Mouse (Mus musculus): ENCODE data around the gene Adcy6. TPM values are rescaled to one million over a fixed set of nuclear protein-coding genes. Genes with fewer than 3 reads are reported as not detected.

Adcy6 gene
- polyA plus RNA-seq, 1 experiment from 2014 or later: 9.9 TPM

DNA sequence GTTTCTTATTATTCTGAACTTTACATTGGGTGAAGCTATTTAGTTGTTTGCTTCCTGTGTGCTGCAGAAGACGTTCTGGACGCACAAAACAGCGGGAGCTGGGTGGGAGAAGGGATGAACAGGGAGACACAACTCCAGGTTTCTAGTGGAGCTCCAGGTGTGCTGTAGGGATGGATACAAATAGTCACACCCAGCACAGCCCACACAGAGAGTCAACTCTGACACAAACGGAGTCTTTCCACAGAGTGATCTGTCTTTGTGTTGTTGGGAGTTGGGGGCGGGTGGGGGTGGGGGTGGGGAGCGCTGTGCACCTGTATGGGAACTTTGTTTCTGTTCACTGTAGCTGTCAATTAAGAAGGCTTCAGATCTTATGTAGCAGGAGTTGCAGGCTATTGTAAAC, 12.8 kb upstream of the Adcy6 start:
- Histone ChIP-seq H3K27me3 (ENCODE audit: control insufficient read depth, insufficient read depth, low read depth, low read length) (no peaks in the 10 kb centered on the region), H3K9me3 (replicated peaks; ENCODE audit: control insufficient read depth, low read length, poor library complexity, severe bottlenecking) (no peaks in the 10 kb centered on the region; the same call in 1 of the 2 replicates), H3K4me1 (ENCODE audit: control insufficient read depth, insufficient read depth, low read length) (no peaks in the 10 kb centered on the region), H3K36me3 (ENCODE audit: control insufficient read depth, insufficient read depth, low read length) (no peaks in the 10 kb centered on the region), H3K9ac (ENCODE audit: low read depth, low read length) (no peak overlapping the region), H3K27ac (ENCODE audit: low read length) (no peak overlapping the region), H3K4me3 (ENCODE audit: low read depth, low read length) (no peak overlapping the region), H3K4me2 (ENCODE audit: low read length) (no peak overlapping the region)
- no peak for ATAC-seq
- WGBS: 29% methylated on average over 6 of the region's 6 CpGs

DNA sequence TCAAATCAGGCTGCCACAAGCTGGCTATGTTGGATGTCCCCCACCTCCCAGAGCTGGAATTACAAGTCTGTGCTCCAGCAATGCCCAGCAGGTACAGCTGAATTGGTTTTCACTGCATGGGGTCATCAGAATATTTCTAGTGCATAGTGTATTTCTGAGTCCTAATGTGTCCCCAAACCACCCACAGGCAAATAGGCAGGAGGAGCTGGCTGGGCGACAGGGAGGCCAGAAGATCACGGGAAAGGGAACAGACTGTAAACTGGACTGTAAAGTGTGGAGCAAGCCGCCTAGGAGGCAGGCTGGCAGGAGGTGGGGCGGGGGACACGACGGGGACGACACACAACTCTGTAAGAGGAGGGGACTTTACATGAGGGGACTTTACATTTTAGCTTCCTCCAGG, 12.3 kb upstream of the Adcy6 start:
- Histone ChIP-seq H3K4me2 (ENCODE audit: low read length) (no peak overlapping the region), H3K27me3 (ENCODE audit: control insufficient read depth, insufficient read depth, low read depth, low read length) (no peaks in the 10 kb centered on the region), H3K4me3 (ENCODE audit: low read depth, low read length) (no peak overlapping the region), H3K9me3 (replicated peaks; ENCODE audit: control insufficient read depth, low read length, poor library complexity, severe bottlenecking) (no peaks in the 10 kb centered on the region; the same call in 1 of the 2 replicates), H3K36me3 (ENCODE audit: control insufficient read depth, insufficient read depth, low read length) (no peaks in the 10 kb centered on the region), H3K27ac (ENCODE audit: low read length) (no peak overlapping the region), H3K9ac (ENCODE audit: low read depth, low read length) (no peak overlapping the region), H3K4me1 (ENCODE audit: control insufficient read depth, insufficient read depth, low read length) (no peaks in the 10 kb centered on the region)
- ATAC-seq: no peak
- WGBS: 6% methylated on average over 7 of the region's 7 CpGs

DNA sequence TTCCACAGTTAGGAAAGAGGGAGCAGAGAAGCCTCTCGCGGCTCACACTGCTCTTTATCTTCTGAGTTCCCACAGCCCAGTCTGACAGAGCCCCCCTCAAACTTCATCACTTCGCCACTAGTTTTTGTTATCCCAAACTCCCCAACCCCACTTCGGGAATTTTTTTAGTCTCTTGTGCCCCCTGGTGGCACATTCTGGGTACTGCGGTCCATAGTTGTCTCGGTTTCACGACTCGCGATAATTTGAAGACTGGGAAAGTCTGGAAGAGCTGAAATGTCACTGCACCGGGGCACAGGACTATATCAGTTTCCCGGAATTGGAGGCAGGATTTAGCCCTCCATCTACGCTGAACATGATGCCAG, 7.3 kb upstream of the Adcy6 start:
- peaks cover 5% of the 10 kb centered on the region; the same call in 1 of the 2 replicates for H3K4me1 ChIP-seq (ENCODE audit: control insufficient read depth, insufficient read depth, low read length)
- no peak overlapping the region for H3K4me3 ChIP-seq (ENCODE audit: low read depth, low read length)
- no peaks in the 10 kb centered on the region for H3K27me3 ChIP-seq (ENCODE audit: control insufficient read depth, insufficient read depth, low read depth, low read length)
- ATAC-seq: no peak
- H3K36me3 ChIP-seq (ENCODE audit: control insufficient read depth, insufficient read depth, low read length): no peaks in the 10 kb centered on the region
- H3K4me2 ChIP-seq (ENCODE audit: low read length): no peak overlapping the region
- no peaks in the 10 kb centered on the region for H3K9me3 ChIP-seq (replicated peaks; ENCODE audit: control insufficient read depth, low read length, poor library complexity, severe bottlenecking)
- no peak overlapping the region for H3K27ac ChIP-seq (ENCODE audit: low read length)
- WGBS: 0% methylated on average over 12 of the region's 12 CpGs
- no peak overlapping the region for H3K9ac ChIP-seq (ENCODE audit: low read depth, low read length)

DNA sequence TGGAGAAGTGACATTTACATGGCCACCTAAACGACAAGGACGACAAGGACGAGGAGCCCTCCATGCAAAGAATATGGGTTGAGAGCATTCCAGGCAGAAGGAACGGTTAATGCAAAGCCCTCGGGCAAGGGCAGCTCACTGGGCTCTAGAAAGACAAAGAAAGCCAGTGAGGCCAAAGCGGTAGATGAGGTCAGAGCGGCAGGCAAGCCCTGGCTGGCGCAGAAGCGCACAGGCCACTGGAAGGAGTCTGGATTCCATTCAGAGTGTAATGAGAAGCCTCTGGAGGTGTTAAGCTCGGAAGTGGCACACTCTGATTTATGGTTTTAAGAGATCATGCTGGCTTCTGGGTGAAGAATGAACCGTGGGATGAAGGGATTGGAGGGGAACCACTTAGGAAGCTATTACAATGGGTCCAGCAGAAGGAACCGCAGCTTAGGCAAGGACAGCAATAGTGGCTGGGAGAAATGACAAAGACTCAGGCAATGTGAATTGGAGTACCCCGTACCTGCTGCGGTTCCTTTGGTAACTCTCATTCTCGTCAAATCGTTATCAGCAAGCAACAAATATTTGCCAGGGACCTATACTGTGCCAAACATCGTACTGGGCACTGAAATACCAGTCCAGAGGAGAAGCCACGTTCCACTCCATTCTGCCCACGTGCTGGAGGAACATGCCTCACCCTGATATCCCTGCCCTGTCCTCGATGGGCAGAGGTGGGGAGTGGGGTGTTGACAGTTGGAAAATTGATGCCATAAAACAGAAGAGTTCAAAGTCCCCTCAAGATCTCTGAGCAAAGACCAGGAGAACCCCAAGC, 6.7 kb upstream of the Adcy6 start:
- H3K27ac ChIP-seq (ENCODE audit: low read length): no peak overlapping the region
- H3K9me3 ChIP-seq (replicated peaks; ENCODE audit: control insufficient read depth, low read length, poor library complexity, severe bottlenecking): no peaks in the 10 kb centered on the region
- ATAC-seq: no peak
- H3K36me3 ChIP-seq (ENCODE audit: control insufficient read depth, insufficient read depth, low read length): no peaks in the 10 kb centered on the region
- WGBS: 50% methylated on average over 20 of the region's 20 CpGs
- H3K9ac ChIP-seq (ENCODE audit: low read depth, low read length): no peak overlapping the region
- H3K4me2 ChIP-seq (ENCODE audit: low read length): no peak overlapping the region
- peaks cover 5% of the 10 kb centered on the region; the same call in 1 of the 2 replicates for H3K4me1 ChIP-seq (ENCODE audit: control insufficient read depth, insufficient read depth, low read length)
- H3K4me3 ChIP-seq (ENCODE audit: low read depth, low read length): no peak overlapping the region
- H3K27me3 ChIP-seq (ENCODE audit: control insufficient read depth, insufficient read depth, low read depth, low read length): no peaks in the 10 kb centered on the region

DNA sequence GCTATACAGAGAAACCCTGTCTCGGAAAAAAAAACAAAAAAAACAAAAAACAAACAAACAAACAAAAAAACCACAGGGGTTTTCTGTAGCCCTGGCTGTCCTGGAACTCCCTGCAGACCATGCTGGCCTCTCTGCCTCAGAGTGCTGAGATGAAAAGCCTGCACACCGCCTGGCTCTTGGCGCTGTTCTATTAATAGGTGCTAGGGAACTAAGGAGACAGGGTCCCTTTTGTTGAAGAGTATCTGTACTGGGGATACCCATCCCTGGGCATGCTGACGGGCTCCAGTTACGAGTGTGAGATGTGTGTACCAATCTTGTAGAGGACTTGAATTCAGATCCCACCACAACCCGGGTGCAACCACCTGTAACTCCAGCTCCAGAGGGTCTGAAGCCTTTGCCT, 5.9 kb upstream of the Adcy6 start:
- H3K4me3 ChIP-seq (ENCODE audit: low read depth, low read length): no peak overlapping the region
- no peaks in the 10 kb centered on the region for H3K36me3 ChIP-seq (ENCODE audit: control insufficient read depth, insufficient read depth, low read length)
- no peak overlapping the region for H3K27ac ChIP-seq (ENCODE audit: low read length)
- H3K9ac ChIP-seq (ENCODE audit: low read depth, low read length): no peak overlapping the region
- H3K9me3 ChIP-seq (replicated peaks; ENCODE audit: control insufficient read depth, low read length, poor library complexity, severe bottlenecking): no peaks in the 10 kb centered on the region
- 70% methylated on average over 6 of the region's 6 CpGs for WGBS
- ATAC-seq: no peak
- no peaks in the 10 kb centered on the region for H3K27me3 ChIP-seq (ENCODE audit: control insufficient read depth, insufficient read depth, low read depth, low read length)
- peaks cover 5% of the 10 kb centered on the region; the same call in 1 of the 2 replicates for H3K4me1 ChIP-seq (ENCODE audit: control insufficient read depth, insufficient read depth, low read length)
- H3K4me2 ChIP-seq (ENCODE audit: low read length): no peak overlapping the region

DNA sequence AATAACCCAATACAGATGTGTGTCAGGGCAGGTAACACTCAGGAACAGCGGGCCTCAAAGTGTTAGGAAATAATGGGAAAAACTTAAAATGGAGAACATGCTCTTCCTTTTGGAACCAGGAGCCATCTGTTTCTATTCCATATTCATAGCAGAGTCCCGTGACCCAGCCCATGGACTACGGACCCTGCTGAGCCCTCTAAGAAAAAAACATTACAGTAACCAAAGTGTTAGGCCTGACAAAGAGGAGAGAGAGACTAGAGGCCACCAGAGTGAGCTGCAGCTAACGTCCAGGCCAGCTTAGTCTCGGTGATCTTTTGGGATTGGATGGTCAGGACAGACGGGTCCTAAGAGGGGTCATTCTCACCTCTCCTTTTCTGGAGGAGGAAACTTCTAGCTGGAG, 5.1 kb upstream of the Adcy6 start:
- ATAC-seq: no peak
- WGBS: 38% methylated on average over 6 of the region's 6 CpGs
- Histone ChIP-seq H3K9ac (ENCODE audit: low read depth, low read length) (no peak overlapping the region), H3K36me3 (ENCODE audit: control insufficient read depth, insufficient read depth, low read length) (no peaks in the 10 kb centered on the region), H3K27ac (ENCODE audit: low read length) (no peak overlapping the region), H3K4me1 (ENCODE audit: control insufficient read depth, insufficient read depth, low read length) (peaks cover 10% of the 10 kb centered on the region; the same call in 1 of the 2 replicates), H3K4me3 (ENCODE audit: low read depth, low read length) (no peak overlapping the region), H3K27me3 (ENCODE audit: control insufficient read depth, insufficient read depth, low read depth, low read length) (no peaks in the 10 kb centered on the region), H3K4me2 (ENCODE audit: low read length) (no peak overlapping the region), H3K9me3 (replicated peaks; ENCODE audit: control insufficient read depth, low read length, poor library complexity, severe bottlenecking) (no peaks in the 10 kb centered on the region)

DNA sequence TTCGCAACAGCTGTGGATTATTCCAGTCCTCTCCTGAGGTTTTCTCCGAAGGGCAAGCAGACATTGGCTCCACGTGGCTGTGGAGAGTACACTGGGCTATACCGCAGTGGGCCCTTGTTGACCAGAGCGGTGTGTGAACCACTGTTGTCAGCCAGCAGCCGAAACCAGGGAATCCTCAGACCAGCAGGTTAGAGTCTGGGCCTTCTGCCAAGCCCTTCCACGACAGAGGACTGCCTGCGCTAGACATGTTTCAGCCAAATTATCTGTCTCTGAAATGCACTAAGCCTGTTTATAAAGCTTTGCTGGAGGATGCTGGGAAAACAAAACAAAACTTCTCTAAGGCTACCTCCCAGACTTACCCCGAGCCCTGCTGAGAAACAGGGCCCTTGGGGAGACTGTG, 4.7 kb upstream of the Adcy6 start:
- Histone ChIP-seq H3K4me1 (ENCODE audit: control insufficient read depth, insufficient read depth, low read length) (peaks cover 10% of the 10 kb centered on the region; the same call in 1 of the 2 replicates), H3K36me3 (ENCODE audit: control insufficient read depth, insufficient read depth, low read length) (no peaks in the 10 kb centered on the region), H3K4me3 (ENCODE audit: low read depth, low read length) (no peak overlapping the region), H3K27me3 (ENCODE audit: control insufficient read depth, insufficient read depth, low read depth, low read length) (no peaks in the 10 kb centered on the region), H3K4me2 (ENCODE audit: low read length) (no peak overlapping the region), H3K9ac (ENCODE audit: low read depth, low read length) (no peak overlapping the region), H3K27ac (ENCODE audit: low read length) (peak overlapping the region; percentile 41; the same call in 1 of the 2 replicates), H3K9me3 (replicated peaks; ENCODE audit: control insufficient read depth, low read length, poor library complexity, severe bottlenecking) (no peaks in the 10 kb centered on the region)
- no peak for ATAC-seq
- 36% methylated on average over 9 of the region's 9 CpGs for WGBS

DNA sequence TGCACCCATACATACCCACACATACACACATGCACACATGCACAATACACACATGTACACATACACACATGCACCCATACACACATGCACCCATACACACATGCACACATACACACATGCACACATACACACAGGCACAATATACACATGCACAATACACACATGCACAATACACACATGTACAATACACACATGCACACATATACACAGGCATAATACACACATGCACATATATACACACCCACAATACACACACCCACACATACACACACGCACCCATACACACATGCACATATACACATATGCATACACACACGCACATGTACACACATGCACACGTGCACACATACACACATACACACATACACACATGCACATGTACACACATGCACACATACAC, 2.4 kb upstream of the Adcy6 start:
- Histone ChIP-seq H3K27ac (ENCODE audit: low read length) (no peak overlapping the region), H3K4me1 (ENCODE audit: control insufficient read depth, insufficient read depth, low read length) (peaks cover 24% of the 10 kb centered on the region), H3K9me3 (replicated peaks; ENCODE audit: control insufficient read depth, low read length, poor library complexity, severe bottlenecking) (no peaks in the 10 kb centered on the region), H3K4me3 (ENCODE audit: low read depth, low read length) (no peak overlapping the region), H3K27me3 (ENCODE audit: control insufficient read depth, insufficient read depth, low read depth, low read length) (no peaks in the 10 kb centered on the region), H3K36me3 (ENCODE audit: control insufficient read depth, insufficient read depth, low read length) (no peaks in the 10 kb centered on the region), H3K9ac (ENCODE audit: low read depth, low read length) (no peak overlapping the region), H3K4me2 (ENCODE audit: low read length) (no peak overlapping the region)
- WGBS: 97% methylated on average over 3 of the region's 3 CpGs
- ATAC-seq: no peak

DNA sequence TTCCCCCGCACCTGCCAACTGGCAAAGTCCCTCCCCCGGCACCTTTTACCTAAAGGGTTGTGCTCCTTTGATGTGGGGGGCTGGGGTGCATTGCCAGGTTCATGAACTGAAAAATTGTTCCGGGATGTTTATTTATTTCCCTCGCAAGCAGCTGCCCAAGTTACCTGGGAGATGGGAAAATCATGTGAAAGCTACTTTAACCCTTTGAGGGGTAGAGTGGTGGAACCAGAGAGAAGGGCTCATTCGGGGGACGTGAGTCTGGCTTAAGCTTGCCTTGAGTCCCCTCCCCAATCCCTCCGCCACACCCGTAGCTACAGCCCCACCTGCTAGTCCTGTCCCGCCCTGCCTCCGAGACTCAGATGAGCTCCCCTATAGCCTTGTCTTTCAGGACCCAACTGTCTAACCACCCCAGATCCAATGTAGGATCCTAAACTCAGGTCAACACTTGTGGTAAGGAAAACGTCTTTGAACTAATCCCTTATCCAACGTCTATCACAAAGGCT, 306 bp upstream of the Adcy6 start:
- Histone ChIP-seq H3K4me3 (ENCODE audit: low read depth, low read length) (peak overlapping the region; percentile 86), H3K4me2 (ENCODE audit: low read length) (peak overlapping the region; percentile 70), H3K36me3 (ENCODE audit: control insufficient read depth, insufficient read depth, low read length) (no peaks in the 10 kb centered on the region), H3K4me1 (ENCODE audit: control insufficient read depth, insufficient read depth, low read length) (peaks cover 28% of the 10 kb centered on the region), H3K27ac (ENCODE audit: low read length) (peak overlapping the region; percentile 85), H3K27me3 (ENCODE audit: control insufficient read depth, insufficient read depth, low read depth, low read length) (no peaks in the 10 kb centered on the region), H3K9ac (ENCODE audit: low read depth, low read length) (peak overlapping the region; percentile 89), H3K9me3 (replicated peaks; ENCODE audit: control insufficient read depth, low read length, poor library complexity, severe bottlenecking) (no peaks in the 10 kb centered on the region)
- ATAC-seq: 0 out of 2 replicates have a peak, but pooled peaks have one; percentile 38
- WGBS: 2% methylated on average over 12 of the region's 12 CpGs
